Mouse (Mus musculus) 3T3-L1 (cell line): ENCODE measurements around the gene Mfsd11.
A peak's percentile ranks its signal among the peaks of the same experiment; 100 is the strongest.
"Not testable (repeated sequence)": the region's sequence is repeated elsewhere in the genome, so short reads cannot be mapped to it uniquely, and the experiment has no call there.

Experiments used
- DNase-seq: peaks from one replicate; pipeline ENCODE4 v3.0.0-alpha.2; 2015; ENCODE audit warnings: low read depth, low spot score

Gene Mfsd11

DNA sequence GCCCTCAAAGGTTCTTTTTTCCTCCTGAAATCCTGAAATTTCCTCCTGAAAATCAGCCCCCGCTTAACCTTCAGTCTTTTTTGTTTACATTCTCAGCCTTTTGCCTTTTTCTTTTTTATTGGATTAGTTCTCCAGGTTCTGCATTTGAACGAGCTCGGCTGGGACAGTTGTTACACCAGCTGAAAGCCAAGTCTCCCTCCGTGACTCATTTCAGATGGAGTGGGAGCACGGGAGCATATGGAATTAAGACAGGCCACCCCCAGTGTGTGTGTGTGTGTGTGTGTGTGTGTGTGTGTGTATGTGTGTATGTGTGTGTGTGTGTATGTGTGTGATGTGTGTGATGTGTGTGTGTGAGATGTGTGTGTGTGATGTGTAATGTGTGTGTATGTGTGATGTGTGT, 29.2 kb downstream of the Mfsd11 start:
- DNase-seq = no peak

DNA sequence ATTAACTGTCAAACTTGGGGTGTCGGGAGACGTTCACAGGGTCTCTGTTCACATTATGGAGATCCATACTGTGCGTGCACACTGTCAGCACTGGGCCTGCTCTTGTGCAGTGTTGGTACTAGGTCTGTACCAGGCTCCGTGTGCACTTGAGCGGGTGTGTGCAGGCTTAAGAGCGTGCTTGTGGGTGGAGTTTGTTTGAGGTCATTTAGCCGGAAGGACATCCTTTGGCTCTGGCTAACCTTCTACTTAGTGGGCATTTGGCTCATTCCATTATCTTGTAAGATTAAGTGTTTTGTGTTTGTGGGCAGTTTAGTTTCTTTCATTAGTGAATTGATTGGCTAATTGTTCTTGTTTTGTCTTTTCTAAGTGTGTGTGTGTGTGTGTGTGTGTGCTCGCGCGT, 30.2 kb downstream of the Mfsd11 start:
- DNase-seq = no peak

DNA sequence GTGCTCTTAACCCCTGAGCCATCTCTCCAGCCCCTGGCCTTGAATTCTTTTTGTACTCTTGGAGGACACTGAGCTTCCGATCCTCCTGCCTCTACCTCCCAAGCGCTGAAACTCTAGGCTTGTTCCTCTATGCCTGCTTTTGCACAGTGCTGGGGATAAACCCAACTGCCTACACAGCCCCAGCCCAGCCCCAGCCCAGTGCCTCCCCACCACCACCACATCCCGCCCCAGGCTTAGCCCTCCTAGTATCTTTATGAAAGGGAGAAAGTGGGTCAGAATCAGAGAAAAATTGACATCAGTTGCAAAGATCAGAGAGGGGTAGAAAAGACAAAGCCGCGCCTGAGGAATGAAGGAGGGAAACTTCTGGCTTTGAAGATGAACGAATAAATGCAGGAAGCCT, 31.8 kb downstream of the Mfsd11 start:
- no peak for DNase-seq

DNA sequence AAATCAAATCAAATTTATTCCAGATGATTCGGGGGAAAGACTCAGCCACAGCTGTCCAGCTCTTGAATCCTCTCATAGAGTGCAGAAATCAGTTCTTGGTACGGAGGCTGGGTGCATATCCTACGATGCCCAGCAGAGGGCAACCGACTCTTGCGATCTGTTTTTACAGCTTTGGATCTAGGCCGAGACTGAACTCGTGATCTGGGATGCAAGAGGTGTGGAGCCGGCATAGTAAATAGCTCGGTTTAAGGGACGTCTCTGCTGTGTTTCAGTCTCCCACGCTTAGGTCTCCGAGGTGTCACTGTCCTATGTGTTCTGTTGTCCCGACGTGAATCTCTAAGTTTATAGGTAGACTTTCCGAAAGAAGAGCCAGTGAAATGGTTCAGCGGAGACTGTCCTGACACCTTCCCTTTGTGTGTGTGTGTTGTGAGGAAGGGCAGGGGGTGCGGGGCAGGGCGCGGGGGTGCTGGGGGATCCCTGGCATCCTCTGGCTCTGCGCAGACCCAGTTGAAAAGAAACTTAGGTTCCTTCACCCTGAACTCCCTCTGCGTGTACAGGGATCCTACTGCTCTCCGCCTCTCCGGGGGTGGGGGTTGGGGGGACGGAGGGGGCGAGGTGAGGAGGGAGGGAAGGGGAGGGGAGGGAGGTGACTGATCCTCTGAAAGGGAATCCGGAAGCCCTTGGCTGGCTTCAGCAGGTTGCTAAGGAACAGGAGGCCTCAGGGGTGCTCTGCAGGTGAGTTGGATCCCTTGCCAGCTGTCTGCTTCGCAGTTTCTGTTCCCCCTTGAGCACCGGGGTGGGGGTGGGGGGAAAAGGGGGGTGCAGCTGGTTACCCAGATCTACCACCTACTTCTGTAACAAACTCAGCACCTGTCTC, 33.3 kb downstream of the Mfsd11 start:
- peak; percentile 95 for DNase-seq

DNA sequence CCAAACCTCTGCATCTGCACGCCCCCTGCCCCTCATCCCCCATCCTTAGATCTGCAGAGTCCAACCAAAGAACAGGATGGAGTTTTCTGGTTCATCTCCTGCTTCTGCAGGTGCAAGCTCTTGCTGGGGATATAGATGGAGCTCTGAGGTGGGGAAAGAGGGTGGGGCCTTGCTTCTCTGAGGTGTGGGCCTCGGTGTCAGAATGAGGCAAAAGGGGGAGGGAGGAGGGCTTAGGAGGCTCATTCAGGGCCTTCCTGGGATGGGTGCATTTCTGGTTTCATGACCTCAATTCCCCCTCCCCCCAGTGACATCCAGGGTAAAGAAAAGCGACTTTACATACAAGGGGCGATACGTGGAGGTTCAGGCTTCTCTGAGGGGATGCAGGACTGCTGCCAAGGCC, 34.9 kb downstream of the Mfsd11 start:
- no peak for DNase-seq

DNA sequence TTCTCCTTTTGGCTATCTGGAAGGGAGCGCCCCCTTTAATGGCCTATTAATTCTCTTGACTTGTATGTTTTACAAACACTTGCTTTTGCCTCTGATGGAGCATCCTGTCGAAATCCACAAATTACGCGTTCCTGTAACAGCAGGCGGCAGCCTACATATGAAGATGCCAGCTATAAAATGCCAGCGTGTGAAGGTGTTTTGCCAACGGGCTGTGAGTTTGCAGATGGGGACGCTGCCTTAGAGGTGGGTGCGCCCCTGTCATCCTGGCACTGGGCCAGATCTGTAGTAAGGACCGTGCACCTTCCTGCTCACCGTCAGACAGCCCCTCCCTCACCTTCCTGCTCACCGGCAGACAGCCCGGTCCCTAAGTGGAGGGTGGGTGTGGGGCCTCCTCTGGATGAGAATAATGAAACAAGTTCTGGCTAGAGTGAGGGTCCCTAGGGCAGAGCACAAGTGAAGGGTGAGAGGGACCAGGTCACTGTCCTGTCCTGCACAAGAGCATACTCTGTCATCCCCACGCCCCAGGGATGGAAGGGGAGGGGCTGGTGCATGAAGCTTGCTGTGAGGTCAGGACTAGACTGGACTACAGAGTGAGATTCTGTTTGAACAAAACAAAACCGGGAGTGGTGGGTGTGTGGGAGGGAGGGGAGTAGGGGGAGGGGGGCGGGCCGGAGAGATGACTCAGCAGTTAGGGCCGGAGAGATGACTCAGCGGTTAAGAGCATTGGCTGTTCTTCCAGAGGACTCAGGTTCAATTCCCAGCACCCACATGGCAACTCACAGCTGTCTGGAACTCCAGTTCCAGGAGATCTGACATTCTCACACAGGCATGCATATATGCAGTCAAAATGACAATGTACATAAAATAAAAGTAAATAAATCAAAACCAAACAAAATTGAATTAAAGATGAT, 41.5 kb downstream of the Mfsd11 start:
- DNase-seq = no peak

DNA sequence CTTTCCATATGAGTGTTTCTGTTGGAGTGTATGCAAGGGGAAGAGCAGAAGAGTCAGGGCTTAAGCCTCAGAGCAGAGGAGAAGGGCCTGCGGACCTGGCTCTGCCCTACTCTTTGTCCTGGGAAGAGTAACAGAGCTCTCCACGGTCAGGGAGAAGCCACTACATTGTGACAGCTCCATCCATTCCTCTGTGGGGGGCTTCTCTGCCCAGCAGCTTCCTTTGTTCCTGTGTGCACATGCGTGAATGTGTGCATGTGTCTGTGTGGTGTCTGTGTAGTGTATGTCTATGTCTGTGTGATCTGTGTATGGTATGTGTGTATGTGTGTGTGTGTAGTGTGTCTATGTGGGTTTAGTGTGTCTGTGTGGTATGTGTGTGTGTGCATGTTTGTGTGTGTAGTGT, 43.2 kb downstream of the Mfsd11 start:
- no peak for DNase-seq

DNA sequence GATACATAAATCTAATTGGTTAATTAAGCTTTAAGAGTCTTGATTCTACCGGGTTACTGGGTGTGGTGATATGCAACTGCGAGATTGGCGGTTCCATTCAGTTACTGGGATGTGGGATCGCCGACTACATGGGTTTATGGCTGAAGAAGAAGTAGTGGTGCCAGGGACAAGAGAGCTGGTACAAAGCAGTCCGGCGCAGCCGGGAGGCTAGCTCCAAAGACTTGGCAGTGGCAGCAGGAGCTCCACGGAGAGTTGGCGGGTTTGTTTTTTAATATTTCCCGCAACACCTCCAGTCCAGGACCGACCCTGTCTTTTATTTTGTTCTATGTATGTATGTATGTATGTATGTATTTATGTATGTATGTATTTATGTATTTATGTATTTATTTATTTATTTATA, 47.0 kb downstream of the Mfsd11 start:
- DNase-seq = no peak

DNA sequence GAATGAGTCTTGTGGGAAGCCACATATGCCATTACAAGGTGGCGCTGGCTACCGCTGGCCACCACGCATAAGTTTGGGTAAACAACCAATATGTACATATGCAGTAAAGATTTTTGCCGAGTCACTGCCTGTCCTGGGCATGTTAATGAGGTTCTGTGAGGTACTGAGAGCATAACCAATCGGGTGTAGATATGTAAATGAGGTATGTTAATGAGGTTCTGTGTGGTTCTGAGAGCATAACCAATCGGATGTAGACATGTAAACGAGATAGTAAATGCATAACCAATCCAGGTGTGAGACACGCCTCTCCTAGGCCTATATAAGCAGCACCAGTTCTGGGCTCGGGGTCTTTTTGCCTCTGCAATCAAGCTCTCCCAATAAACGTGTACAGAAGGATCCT, 50.3 kb downstream of the Mfsd11 start:
- not testable (repeated sequence) for DNase-seq

DNA sequence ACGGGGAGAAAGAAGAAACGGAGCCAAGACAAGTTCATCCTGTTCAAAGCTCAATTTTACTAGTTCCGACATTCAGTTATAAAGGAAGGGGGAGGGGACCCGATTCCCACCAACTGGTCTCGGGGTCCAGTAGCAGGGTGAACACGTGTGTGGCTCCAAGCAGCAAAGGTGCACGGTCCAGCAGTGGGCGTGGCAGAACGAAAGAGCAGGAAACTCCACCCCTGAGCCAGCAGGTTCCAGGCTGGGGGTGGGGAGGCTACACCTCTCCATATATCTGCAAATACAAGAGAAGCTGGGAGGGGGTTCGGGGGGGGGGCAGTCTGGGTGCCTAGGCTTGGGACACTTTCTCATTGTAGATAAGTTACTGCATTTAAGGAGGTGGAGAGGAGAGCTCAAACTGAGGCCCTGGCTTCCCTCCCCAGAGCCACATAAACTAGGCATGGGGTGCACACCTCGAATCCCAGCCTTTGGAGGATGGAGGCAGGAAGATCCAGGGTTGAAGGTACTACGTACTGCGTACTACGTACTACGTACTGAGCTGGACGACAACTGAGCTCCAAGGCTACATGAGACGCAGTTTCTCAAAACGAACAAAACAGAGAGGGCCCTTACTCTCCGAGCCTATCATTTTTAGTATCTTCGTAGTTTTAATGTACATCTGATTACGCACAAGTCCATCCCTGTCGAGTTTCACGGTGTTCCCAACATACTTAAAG, 53.7 kb downstream of the Mfsd11 start:
- no peak for DNase-seq

DNA sequence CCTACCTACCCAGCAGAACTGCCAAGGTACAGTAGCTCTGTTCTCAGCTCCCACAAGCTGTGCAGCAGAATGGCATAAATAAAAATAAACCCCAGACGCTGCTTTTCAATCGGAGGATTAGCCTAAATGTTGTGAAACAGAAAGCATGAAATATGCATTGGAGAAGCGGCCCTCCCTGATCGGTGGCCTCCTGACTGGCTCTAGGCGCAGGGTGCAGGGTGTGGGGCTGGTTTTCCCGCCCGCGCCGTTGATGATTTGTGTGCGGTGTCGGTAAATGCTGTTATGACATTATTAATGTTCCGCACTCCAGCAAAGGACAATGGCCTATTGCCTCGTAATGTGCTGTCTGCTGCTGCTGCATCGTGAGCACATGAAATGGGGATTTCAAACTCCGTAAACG, 61.3 kb downstream of the Mfsd11 start:
- no peak for DNase-seq

DNA sequence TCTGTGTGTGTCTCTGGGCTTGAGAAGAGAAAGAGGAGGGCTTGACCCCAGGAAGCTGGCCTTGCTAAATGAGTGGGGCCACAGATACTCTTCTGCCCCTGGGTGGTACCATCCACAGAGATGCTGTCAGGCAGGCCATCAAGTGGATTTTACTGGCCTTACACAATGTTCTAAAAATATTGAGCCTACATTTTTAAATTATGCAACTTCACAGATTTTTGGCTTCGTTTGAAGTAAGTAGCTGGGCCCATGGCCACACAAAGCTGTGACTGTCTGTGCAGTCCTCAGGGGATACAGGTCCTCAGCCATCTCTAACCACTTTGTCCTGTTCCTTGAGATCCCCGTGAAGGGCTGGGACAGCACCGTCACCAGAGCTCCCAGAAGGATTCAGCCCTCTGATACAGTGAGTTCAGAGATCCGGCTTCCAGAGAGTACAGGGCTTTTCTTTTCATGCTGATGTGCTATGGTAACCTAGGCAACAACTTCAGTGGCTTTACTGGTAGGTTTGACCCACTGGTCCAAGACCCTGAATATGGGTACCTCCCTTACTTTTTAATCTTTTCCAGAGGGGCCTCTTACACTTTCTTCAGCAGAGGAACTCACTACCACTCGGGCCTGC, 62.1 kb downstream of the Mfsd11 start:
- DNase-seq = no peak

DNA sequence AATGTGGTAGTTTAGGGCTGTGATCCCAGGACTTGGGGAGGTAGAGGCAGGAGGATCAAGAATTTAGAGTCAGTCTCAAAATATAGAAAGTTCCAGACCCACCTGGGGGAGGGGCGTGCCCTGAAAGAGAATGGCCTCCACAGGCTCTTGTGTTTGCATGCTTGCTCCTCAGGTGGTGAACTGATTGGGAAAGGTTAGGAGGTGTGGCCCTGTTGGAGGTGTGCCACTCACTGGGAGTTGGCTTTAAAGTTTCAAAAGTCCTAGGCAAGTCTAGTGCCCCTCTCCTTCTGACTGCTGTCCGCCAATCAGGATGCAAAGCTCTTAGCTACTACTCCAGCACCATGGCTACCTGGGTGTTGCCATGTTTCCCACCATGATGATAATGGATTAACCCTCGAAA, 63.0 kb downstream of the Mfsd11 start:
- no peak for DNase-seq

DNA sequence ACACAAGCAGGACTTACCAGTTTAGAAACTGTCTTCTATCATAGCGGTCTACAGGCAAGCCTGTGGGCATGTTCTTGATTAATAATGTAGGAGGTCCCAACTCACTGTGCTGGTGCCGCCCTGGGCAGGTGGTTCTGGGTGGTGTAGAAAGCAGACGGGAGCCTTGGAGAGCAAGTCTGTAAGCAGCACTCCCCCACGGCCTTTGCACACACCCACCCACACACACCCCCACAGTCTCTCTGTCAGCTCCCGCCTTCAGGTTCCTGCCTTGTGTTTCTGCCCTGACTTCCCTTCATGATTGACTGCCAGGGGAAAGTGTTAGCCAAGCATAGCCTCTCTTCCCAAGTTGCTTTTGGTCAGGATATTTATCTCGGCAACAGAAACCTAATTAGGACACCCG, 65.1 kb downstream of the Mfsd11 start:
- no peak for DNase-seq

DNA sequence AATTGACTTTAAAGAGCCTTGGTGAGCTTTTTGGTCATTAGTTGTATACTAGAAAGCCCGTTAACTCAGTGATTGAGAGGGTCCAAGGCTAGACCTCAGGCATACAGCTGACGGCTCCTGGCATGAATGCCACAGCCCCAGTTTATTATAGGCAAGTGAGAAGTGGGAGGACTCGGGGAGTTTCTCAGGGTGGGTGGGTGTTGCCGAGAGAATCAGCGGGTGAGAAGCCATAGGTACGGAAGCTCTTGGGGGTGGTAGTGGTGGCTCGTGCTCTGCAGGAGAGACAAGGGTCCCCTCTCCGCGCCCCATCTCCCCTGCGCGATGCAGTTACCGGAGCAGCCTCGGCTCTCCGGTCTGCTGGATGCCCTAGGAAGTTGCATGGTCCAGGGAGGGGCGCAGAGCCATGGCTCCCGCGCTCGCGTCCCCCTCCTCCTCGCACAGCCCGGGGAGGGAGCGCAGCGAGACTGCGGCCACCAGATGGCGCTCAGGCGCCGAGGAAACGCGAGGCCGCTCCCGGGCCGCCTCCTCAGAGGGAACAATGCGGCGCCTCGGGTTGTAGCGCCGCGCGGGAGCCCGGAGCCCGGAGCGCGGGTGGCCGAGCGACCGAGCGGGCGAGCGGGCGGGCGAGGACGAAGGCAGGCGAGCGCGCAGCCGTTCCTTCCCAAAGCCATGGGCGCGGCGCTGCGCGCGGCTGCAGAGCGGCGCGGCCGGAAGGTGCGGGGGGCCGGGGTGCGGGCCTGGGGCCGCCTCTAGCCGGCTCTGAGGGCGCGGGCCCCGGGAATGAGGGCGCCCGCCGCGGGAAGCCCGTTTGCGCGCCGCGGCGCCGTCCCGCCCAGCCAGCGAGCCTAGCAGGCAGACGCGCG, 66.3 kb downstream of the Mfsd11 start, which contains the start of gene Mgat5b:
Gene Mgat5b (plus strand): TSS at position 541 of the 863 bp plus-strand sequence.
- peak; percentile 12 for DNase-seq

DNA sequence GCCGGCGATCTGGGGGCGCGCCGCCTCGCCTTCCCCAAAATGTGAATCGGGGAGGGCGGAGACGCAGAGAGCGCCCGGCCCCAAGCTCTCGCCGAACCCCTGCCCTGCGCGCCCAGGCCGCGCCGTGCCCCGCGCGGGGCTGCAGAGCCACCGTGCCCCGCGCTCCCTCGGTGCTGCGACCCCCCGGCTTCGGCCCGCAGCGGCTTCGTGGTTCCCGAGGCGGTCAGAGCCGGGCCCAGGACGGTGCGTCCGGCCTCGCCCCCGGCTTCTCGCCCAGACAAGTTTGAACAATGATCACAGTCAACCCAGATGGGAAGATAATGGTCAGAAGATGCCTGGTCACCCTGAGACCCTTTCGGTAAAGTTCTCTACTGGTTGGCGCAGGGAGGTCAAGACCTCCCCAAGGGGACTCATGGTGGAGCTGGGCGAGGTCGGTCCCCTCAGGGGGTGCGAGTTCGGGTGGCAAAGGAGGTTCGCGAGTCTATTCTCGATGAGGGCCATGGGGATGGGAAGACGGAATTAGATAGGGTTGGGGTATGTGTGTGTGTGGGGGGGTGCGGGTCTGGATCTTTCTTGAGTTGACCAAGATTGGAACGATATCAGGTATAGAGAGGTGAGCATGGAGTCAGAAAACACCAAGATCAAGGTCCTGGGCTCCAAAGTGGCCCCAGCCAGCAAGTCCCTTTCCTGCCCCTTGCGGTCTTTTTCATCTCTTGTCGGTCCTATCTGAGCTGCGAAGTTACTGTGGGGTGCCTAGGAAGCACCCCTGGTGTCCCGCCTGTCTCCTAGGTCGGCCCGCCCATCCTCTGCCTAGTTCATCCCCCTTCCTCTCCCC, 67.2 kb downstream of the Mfsd11 start:
- DNase-seq = no peak

DNA sequence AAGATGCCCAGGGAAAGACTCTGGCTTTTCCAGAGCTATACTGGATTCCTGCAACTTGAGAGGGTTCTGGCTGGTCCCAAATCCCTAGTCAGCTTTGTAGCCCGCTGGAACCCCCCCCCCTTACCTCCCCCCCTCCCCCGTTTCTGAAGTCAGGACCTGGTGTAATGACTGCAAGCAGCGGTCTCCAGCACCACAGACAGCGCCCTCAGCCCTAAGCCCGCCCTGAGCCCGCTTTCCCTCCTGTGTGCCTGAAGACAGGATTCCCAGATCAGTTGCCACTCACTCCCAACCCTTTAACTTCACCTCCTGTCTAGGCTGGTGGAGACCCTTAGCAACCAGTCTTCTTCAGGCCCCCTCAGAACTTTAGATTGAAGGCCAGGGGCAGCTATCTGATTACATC, 68.5 kb downstream of the Mfsd11 start:
- peak; percentile 24 for DNase-seq

DNA sequence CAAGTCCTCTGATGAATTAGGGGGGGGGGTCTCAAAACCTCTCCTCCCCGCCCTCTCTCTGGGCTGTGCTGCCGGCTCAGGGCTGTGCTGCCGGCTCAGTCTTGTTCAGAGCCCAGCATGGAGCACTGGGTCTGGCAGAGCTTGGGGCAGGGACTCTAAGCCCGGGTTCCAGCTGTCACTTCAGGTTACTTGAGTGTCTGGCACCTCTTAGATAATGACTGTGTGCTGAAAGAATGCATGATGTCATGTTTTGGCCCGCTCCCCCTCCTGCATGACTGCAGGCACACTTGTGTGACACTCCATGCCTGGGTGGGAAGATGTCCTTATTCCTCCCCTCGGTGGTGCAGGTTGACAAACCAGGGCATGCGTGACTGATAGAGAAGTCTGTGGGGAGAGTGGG, 69.8 kb downstream of the Mfsd11 start:
- DNase-seq = peak; percentile 23
